13 mouse cellular contexts compared by ENCODE assay signal in the genomic region with DNA sequence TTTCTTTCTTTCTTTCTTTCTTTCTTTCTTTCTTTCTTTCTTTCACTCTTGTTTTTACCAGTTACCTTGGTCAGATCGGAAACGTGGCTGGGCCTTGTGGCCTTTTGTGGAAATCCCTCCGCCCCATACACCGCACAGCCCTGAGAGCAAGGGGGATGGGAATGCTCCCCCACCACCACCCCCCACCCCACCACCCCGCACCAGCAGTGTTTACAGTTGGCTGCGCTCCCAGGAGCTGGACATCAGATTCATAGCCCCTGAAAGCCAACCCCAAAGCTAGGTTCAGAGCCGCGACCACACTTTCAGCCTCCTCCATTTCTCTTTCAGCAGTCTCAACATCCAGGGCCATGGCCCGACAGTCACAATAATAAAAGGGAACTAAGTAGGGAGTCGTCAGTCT.
"Had no signal": no experiment of that assay in that cellular context is flagged by ENCODE, and none has a peak within 500 bp of the region (broad histone marks: within the 10 kb centered on the region; RNA-seq: fewer than 3 reads in every experiment).

No protein-coding gene starts in this region.

- H3K27me3 ChIP-seq: liver, embryonic 15.5 days; midbrain, embryonic 12.5 days had no signal

- ATAC-seq: intestine, embryonic 16.5 days had no signal

- H3K36me3 ChIP-seq: limb, embryonic 10.5 days; liver, embryonic 15.5 days; midbrain, embryonic 12.5 days had no signal

- H3K9me3 ChIP-seq: limb, embryonic 10.5 days; liver, embryonic 15.5 days; midbrain, embryonic 12.5 days had no signal

- H3K9ac ChIP-seq: liver, embryonic 15.5 days; midbrain, embryonic 12.5 days had no signal

- DNase-seq: kidney, postnatal 10 days; kidney, postnatal 4 days; lung, adult 2 months; right cerebral cortex, postnatal 14 days; thymus, postnatal 4 days had no signal

- H3K4me1 ChIP-seq: limb, embryonic 10.5 days; liver, embryonic 15.5 days; megakaryocyte, embryonic 14.5 days; midbrain, embryonic 12.5 days had no signal

- H3K4me3 ChIP-seq: layer of hippocampus, adult 2 months; limb, embryonic 10.5 days; liver, embryonic 15.5 days; megakaryocyte, embryonic 14.5 days; midbrain, embryonic 12.5 days had no signal

- H3K4me2 ChIP-seq: liver, embryonic 11.5 days; liver, embryonic 15.5 days; midbrain, embryonic 12.5 days had no signal

- H3K27ac ChIP-seq: layer of hippocampus, adult 2 months; limb, embryonic 10.5 days; liver, embryonic 15.5 days; macrophage; midbrain, embryonic 12.5 days had no signal
